Mouse (Mus musculus) embryonic facial prominence, embryonic 12.5 days (tissue): Measurements from ENCODE around the gene Phc1. TPM values are rescaled to one million over a fixed set of nuclear protein-coding genes. Genes with fewer than 3 reads are reported as not detected.
"Not testable (repeated sequence)": the region's sequence is repeated elsewhere in the genome, so short reads cannot be mapped to it uniquely, and the experiment has no call there.

Experiments used
- ATAC-seq: fragments of 200-750 bp; cut with Nextera tagmentation; 2 replicates; pipeline ENCODE4 v1.8.0; 2017; ENCODE audit not compliant: insufficient number of reproducible peaks, insufficient read depth, low FRiP score, low TSS enrichment
- H3K27ac ChIP-seq: fragments of 300-500 bp; sonication (generic); 2 replicates; pipeline ENCODE4 v1.5.1; 2016; ENCODE audit warnings: mild to moderate bottlenecking
- H3K27me3 ChIP-seq: fragments of 300-500 bp; sonication (generic); 2 replicates; pipeline ENCODE4 v1.6.1; 2016; ENCODE audit warnings: mild to moderate bottlenecking, moderate library complexity
- H3K36me3 ChIP-seq: fragments of 300-500 bp; sonication (generic); 2 replicates; pipeline ENCODE4 v1.6.1; 2016; ENCODE audit warnings: mild to moderate bottlenecking
- H3K4me1 ChIP-seq: fragments of 300-500 bp; sonication (generic); 2 replicates; pipeline ENCODE4 v1.6.1; 2016
- H3K4me2 ChIP-seq: fragments of 300-500 bp; sonication (generic); replicated peaks from 2 replicates; pipeline ENCODE4 v1.6.1; 2016; ENCODE audit warnings: mild to moderate bottlenecking, moderate library complexity
- H3K4me3 ChIP-seq: fragments of 300-500 bp; sonication (generic); 2 replicates; pipeline ENCODE4 v1.5.1; 2016; ENCODE audit warnings: mild to moderate bottlenecking
- H3K9ac ChIP-seq: fragments of 300-500 bp; sonication (generic); 2 replicates; pipeline ENCODE4 v1.6.1; 2016; ENCODE audit warnings: mild to moderate bottlenecking, moderate library complexity
- H3K9me3 ChIP-seq: fragments of 300-500 bp; sonication (generic); 2 replicates; pipeline ENCODE4 v1.6.1; 2016; ENCODE audit warnings: mild to moderate bottlenecking, moderate library complexity
- WGBS: fragments of 180-500 bp; shearing (Covaris S2); methylation state at CpG from one replicate; pipeline ENCODE4 v1.1.7; 2016; 5-methylcytosine and 5-hydroxymethylcytosine counted together
- polyA plus RNA-seq: library from polyadenylated mRNA; unstranded; fragments of >200 nt; fragmentation: Nextera tagmentation; extraction: Ambion mirVana; gene quantifications from 2 replicates; pipeline ENCODE4 v1.2.1, GENCODE M21; 2016

Gene Phc1
- 29.4 and 30.0 TPM in 2 replicates for polyA plus RNA-seq

DNA sequence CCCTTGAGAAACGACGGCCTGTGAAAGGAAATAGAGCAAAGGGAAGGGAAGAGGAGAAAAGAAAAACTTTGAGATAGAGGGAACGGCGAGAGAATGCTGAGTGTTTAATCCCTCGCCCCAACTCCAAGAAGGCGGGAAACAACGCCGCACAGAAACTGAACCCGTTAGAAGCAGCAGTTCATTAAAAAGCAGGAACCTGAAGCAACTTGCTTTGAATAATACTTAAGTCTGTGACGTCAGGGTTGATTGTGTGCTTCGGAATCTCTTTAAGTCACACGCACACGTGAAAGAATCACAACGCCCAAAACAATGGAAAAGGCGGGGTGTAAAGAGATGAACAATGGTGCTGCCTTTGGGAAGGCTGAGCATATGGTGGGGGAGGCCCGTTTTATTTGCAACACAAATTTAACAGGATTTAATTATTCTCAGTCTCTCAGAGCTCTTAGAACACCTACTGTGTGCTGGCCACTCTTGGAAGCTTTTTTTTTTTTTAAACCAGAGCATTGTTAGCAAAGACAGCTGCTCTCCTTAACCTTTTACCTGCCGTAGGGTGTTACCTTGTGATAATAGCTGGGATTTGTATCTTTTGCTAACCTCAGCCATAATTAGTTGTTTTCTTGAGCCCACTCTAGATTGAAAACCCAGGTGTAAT lies at the start of gene Phc1:
Gene Phc1 (minus strand): TSS at position 213 of the 652 bp plus-strand sequence.
- peak within 1 kb of the TSS; percentile 59 for H3K4me2 ChIP-seq
- peak within 1 kb of the TSS; percentile 96 for H3K27ac ChIP-seq
- no peak for ATAC-seq
- no peaks in the 10 kb centered on the region for H3K27me3 ChIP-seq
- H3K36me3 ChIP-seq, result peaks cover 7% of the 10 kb centered on the region; the same call in 1 of the 2 replicates
- H3K4me1 ChIP-seq, result peaks cover 17% of the 10 kb centered on the region
- H3K9me3 ChIP-seq, result no peaks in the 10 kb centered on the region
- H3K4me3 ChIP-seq, result peak within 1 kb of the TSS; percentile 75
- H3K9ac ChIP-seq, result peak within 1 kb of the TSS; percentile 72
- WGBS, result 1% methylated on average over 17 of the region's 17 CpGs

DNA sequence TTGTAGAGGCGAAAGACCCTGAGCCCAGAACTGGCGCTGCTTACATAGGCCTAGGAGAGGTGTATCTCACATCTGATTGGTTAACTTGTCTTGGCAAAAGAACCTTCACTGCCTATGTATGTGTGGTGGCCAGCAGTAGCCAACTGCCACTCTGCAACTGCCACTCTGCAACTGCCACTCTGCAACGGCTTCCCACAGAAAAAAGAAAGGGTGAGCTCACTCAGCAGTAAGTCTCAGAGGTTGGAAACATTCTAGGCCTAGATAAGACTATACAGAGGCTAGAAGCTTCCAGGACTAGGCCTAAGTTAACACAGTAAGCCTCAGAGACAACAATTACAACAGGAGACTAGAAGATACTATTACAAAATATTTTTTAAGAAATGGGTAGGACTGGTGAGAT lies 49.6 kb upstream of the Phc1 start:
- H3K9ac ChIP-seq, H3K4me3 ChIP-seq, ATAC-seq, H3K4me1 ChIP-seq, H3K36me3 ChIP-seq, H3K4me2 ChIP-seq, H3K27me3 ChIP-seq, H3K27ac ChIP-seq, H3K9me3 ChIP-seq: not testable (repeated sequence)
- 76% methylated on average over 3 of the region's 3 CpGs for WGBS

DNA sequence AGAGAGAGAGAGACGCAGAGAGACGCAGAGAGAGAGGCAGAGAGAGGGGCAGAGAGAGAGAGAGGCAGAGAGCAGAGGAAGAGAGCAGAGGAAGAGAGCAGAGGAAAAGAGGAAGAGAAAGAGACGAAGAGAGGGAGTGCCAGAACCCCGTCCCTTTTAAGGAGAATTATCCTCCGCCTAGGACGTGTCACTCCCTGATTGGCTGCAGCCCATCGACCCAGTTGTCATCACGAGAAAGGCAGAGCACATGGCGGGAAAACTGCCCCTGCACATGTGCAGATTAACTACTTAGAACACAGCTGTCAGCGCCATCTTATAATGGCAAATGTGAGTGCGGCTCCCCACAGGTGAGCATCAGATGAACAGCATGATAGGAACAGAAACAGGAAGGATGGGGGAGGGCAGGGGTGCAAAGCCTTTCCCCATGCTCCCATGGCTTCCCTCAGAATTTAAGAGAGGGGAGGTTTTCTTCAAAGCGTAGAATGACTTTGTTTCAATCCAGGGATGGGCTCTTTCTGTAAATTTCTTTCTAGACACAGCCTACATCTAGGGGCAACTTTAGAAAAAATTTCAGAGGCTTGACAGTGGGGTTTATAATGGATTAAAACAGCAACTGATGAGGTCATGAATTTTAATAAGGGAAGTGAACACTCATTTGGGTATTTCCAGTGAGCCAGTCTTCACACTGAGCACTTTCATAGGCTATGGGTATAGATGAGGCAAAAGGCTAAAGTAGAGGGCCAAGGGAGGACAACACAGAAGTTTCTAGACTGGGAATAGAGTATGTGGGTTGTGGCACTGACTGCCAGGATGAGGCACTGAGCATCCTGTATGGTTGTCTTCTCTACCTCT lies 47.0 kb upstream of the Phc1 start:
- not testable (repeated sequence) for H3K27me3 ChIP-seq, H3K4me3 ChIP-seq, H3K4me1 ChIP-seq, H3K27ac ChIP-seq, H3K9me3 ChIP-seq, H3K9ac ChIP-seq, H3K4me2 ChIP-seq, H3K36me3 ChIP-seq, ATAC-seq
- 87% methylated on average over 12 of the region's 12 CpGs for WGBS

DNA sequence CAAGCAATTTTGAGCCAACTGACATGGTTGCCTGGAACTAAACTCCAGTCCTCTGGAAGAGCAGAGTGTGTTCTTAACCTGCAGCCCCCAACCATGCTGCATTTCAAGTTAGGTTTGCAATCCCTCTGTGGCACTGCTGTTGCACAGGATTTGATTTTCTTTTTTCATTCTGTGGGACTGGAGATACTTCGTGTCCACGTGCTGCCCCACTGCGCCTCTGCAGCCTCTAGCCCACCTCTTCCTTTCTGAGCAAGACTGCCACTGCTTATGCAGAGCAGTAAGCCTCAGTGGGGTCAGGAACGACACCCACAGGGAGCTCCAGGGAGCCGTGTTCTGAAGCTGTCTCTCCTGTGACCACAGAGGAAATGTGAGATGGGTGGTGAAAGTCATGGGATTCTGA lies 45.4 kb upstream of the Phc1 start:
- Histone ChIP-seq H3K27ac (no peak overlapping the region), H3K27me3 (no peaks in the 10 kb centered on the region), H3K36me3 (no peaks in the 10 kb centered on the region), H3K9me3 (no peaks in the 10 kb centered on the region), H3K4me1 (no peaks in the 10 kb centered on the region), H3K4me3 (no peak overlapping the region), H3K9ac (no peak overlapping the region), H3K4me2 (no peak overlapping the region)
- 64% methylated on average over 5 of the region's 5 CpGs for WGBS
- ATAC-seq, result no peak

DNA sequence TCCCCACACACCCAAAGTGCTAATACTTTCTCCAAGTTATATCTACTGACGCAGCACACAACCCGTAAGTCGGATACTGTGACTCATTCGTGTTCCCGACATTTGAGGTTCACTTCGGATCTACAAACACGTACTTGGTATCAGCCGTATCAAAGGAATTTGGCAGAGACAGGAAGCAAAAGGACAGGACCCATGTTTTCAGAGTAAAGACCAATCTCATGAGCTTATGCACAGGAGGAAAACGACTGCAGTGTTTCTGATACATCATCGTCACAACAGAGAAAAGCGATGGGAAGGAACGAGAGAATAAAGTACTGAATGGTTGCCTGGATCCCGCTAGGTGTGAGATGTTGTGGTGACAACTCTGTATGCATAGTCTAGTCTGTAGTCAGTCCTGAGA lies 44.5 kb upstream of the Phc1 start:
- WGBS, result 88% methylated on average over 13 of the region's 13 CpGs
- Histone ChIP-seq H3K4me1 (no peaks in the 10 kb centered on the region), H3K4me2 (no peak overlapping the region), H3K27me3 (no peaks in the 10 kb centered on the region), H3K4me3 (no peak overlapping the region), H3K36me3 (no peaks in the 10 kb centered on the region), H3K9ac (no peak overlapping the region), H3K27ac (no peak overlapping the region), H3K9me3 (no peaks in the 10 kb centered on the region)
- no peak for ATAC-seq

DNA sequence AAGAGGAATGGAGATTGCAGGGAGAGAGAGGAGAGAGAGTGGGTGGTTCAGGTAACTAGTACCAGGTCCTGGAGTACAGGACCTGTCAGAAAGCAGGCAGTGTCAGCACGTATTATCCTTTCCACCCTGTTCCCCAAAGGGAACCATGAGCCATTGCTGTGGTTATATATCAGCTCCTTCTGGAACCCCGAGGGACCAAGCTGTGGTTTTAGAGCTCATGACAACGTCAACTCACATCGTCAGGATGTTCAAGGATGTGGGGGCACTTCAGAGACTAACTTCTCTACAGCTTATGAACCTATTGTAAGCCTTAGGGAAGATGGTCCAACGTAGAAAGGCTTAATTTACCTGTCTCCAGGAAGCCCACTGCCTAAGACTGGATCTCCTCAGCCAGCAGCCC lies 42.9 kb upstream of the Phc1 start:
- no peaks in the 10 kb centered on the region for H3K9me3 ChIP-seq
- H3K27ac ChIP-seq, result no peak overlapping the region
- no peak overlapping the region for H3K4me3 ChIP-seq
- no peak for ATAC-seq
- no peak overlapping the region for H3K4me2 ChIP-seq
- 76% methylated on average over 5 of the region's 5 CpGs for WGBS
- H3K27me3 ChIP-seq, result no peaks in the 10 kb centered on the region
- no peak overlapping the region for H3K9ac ChIP-seq
- no peaks in the 10 kb centered on the region for H3K36me3 ChIP-seq
- no peaks in the 10 kb centered on the region for H3K4me1 ChIP-seq

DNA sequence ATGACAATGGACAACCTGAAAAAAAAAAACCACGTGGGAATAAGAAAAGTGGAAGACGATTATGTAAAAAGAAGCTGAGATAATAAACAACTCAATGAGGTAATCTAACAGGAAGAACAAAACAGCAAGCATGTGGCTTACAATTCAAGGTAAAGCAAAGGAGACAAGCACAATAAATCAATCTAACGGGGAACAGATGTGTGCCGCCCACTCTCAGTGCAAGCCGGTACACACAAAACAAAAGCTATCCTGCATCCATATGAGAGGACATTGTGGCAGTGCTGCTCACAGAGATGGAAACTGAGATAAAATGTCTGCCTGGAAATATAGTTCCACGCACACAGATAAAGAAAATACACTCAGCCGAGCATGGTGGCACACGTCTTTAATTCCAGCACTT lies 41.7 kb upstream of the Phc1 start:
- H3K36me3 ChIP-seq, result no peaks in the 10 kb centered on the region
- no peak overlapping the region for H3K4me2 ChIP-seq
- 58% methylated on average over 8 of the region's 8 CpGs for WGBS
- H3K9ac ChIP-seq, result no peak overlapping the region
- no peak overlapping the region for H3K27ac ChIP-seq
- no peaks in the 10 kb centered on the region for H3K4me1 ChIP-seq
- H3K4me3 ChIP-seq, result no peak overlapping the region
- H3K27me3 ChIP-seq, result no peaks in the 10 kb centered on the region
- ATAC-seq, result no peak
- H3K9me3 ChIP-seq, result no peaks in the 10 kb centered on the region

DNA sequence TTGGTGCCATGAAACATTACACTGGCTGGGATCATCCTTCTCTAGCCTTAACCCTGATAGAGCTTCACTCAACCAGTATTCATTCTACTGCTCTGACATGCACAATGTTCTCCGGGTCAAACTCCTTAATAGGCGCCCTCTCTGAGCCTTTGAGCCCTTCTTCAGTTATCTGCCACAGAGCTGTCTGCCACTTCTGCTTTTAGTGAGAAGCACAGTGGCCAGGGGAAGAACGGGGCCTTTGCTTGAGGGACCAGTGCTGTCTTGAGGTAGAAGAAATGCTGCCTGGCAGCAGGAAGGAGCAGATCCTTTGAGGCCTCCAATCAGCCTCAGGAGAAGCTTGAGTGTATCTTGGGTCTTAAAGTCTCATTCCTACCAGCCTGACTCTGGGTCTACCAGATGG lies 27.9 kb upstream of the Phc1 start:
- H3K9ac ChIP-seq, result no peak overlapping the region
- H3K27me3 ChIP-seq, result no peaks in the 10 kb centered on the region
- no peaks in the 10 kb centered on the region for H3K4me1 ChIP-seq
- no peak overlapping the region for H3K4me3 ChIP-seq
- no peaks in the 10 kb centered on the region for H3K36me3 ChIP-seq
- 81% methylated on average over 3 of the region's 3 CpGs for WGBS
- no peaks in the 10 kb centered on the region for H3K9me3 ChIP-seq
- no peak overlapping the region for H3K27ac ChIP-seq
- H3K4me2 ChIP-seq, result no peak overlapping the region
- no peak for ATAC-seq

DNA sequence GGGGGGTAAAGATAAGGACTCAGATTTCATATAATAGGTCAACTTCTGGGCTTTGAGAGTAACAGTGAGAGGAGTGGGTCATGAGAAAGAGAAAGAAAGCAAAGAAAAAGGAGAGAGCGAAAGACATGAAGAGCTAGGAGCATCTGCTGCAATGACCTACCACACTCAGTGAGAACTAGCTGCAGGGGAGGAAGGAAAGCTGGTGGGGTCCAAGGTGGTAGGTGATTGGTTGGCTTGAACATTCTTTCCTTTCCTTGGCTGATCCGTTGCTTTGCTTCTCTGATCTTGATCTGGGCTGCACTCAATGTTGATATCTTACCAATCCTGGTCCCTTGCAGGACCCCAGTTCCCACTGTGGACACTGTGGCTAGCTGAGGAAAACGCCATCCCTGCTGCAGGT lies 26.6 kb upstream of the Phc1 start:
- no peaks in the 10 kb centered on the region for H3K27me3 ChIP-seq
- H3K36me3 ChIP-seq, result no peaks in the 10 kb centered on the region
- no peak overlapping the region for H3K4me3 ChIP-seq
- H3K4me2 ChIP-seq, result no peak overlapping the region
- H3K4me1 ChIP-seq, result no peaks in the 10 kb centered on the region
- H3K9me3 ChIP-seq, result no peaks in the 10 kb centered on the region
- ATAC-seq, result no peak
- no peak overlapping the region for H3K9ac ChIP-seq
- no peak overlapping the region for H3K27ac ChIP-seq
- 52% methylated on average over 3 of the region's 3 CpGs for WGBS

DNA sequence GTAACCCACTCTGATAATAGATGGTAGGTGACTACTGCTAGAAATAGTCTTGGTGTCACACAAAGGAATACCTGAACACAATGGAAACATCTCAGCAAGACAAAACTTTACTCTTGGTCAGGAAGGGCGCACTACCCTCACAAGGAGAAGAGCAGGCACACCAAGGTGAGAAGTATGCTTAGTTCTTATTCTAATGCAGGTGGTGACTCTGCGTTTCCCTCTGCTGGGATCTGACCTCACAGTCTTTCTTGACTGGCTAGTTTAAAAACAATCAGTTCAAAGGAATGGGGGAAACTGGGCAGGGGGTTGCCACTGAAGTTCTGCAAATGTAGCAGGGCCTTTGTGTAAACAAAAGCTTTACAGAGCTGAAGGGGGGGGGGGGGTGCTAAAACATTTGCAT lies 25.9 kb upstream of the Phc1 start:
- H3K4me2 ChIP-seq, result no peak overlapping the region
- ATAC-seq, result no peak
- no peak overlapping the region for H3K4me3 ChIP-seq
- no peak overlapping the region for H3K9ac ChIP-seq
- H3K27me3 ChIP-seq, result no peaks in the 10 kb centered on the region
- H3K4me1 ChIP-seq, result no peaks in the 10 kb centered on the region
- 40% methylated on average over 2 of the region's 2 CpGs for WGBS
- no peaks in the 10 kb centered on the region for H3K36me3 ChIP-seq
- H3K27ac ChIP-seq, result no peak overlapping the region
- H3K9me3 ChIP-seq, result no peaks in the 10 kb centered on the region

DNA sequence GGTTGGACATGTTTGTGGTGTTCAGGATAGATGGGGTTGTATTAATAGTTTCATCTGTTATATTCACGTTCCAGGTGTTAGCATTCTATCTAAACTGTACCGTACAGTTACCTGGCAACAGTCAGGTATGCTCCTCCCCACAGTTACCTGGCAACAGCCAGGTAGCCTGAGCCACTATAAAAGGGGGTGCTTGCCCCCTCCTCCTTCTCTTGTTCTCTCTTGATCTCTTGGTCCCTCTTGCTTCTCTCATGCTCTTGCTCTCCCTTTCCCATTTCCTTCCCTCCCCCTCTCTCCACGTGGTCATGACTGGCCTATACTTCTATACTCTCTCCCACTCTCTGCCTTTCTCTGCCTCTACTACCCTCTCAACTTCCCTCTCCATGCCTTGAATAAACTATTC lies 25.3 kb upstream of the Phc1 start:
- H3K36me3 ChIP-seq, result no peaks in the 10 kb centered on the region
- H3K4me1 ChIP-seq, result no peaks in the 10 kb centered on the region
- H3K9me3 ChIP-seq, result no peaks in the 10 kb centered on the region
- no peak overlapping the region for H3K9ac ChIP-seq
- 59% methylated on average over 3 of the region's 3 CpGs for WGBS
- ATAC-seq, result no peak
- H3K27me3 ChIP-seq, result no peaks in the 10 kb centered on the region
- H3K4me3 ChIP-seq, result no peak overlapping the region
- no peak overlapping the region for H3K4me2 ChIP-seq
- no peak overlapping the region for H3K27ac ChIP-seq

DNA sequence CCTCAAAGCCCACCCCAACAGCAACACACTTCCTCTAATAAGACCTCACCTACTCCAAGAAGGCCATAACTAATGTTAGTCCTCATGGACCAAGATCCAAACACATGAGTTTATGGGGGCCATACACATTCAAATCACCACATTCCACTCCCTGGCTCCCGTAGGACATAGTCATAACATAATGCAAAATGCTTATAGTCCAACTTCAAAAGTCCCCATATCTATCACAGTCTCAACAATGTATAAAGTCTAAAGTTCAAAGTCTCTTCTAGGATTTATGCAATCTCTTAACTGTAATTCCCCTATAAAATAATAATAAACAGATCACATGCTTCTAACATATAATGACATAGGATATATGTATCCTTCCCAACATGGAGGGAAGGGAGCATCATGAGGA lies 16.7 kb upstream of the Phc1 start:
- Histone ChIP-seq H3K27ac (no peak overlapping the region), H3K9ac (no peak overlapping the region), H3K9me3 (no peaks in the 10 kb centered on the region), H3K27me3 (no peaks in the 10 kb centered on the region), H3K4me2 (no peak overlapping the region), H3K4me3 (no peak overlapping the region), H3K4me1 (no peaks in the 10 kb centered on the region), H3K36me3 (no peaks in the 10 kb centered on the region)
- ATAC-seq, result no peak
- WGBS, result 89% methylated on average over 1 of the region's 1 CpGs
